Mouse (Mus musculus): Measurements from ENCODE around the gene Kcnv2.

DNA sequence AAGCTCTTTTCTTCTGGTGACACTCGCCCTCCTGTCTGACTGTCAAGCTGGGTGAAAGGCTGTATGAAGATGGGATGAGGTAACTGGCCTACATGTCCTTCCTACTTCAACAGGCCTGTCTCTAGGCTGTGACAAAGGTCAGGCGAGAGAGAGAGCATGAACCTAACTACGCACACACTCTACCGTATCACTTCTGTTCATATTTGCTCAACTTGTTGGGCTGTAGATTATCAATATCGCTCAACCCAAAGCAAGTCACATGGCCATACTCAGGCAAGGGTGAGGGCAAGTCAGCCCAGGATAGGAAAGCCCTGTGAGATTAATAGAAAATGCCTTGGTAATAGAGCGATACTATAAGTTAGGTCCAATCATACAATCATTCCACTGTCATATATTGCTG is 5.2 kb downstream of the Kcnv2 start:
- TF ChIP-seq CHD2 (IDR thresholded peaks at IDR 0.05; ENCODE audit: low read depth, low read length) = no peak
- TF ChIP-seq MAFK (IDR thresholded peaks at IDR 0.05; ENCODE audit: insufficient read depth, low read depth, low read length) = no peak
- no peak for TF ChIP-seq ZC3H11A (IDR thresholded peaks at IDR 0.05; ENCODE audit: borderline replicate concordance, low read depth, low read length)
